Mouse (Mus musculus) frontal cortex, postnatal 10 days (tissue): ENCODE results near the gene Pdlim5.
"Not testable (repeated sequence)": the region's sequence is repeated elsewhere in the genome, so short reads cannot be mapped to it uniquely, and the experiment has no call there.

Experiments
- DNase-seq, 2 experiments: peaks; one replicate each; pipeline ENCODE4 v3.0.0; 2022; ENCODE audit warnings: low spot score in 2 of 2, mixed read lengths in 1 of 2

Gene Pdlim5

GRCm38 (mm10) chr3:142395520-142396193 is at the start of gene Pdlim5:
Gene Pdlim5, minus strand, starts transcription at chr3:142395696.
- DNase-seq: peak; percentile 80 to 85

- no peak for DNase-seq
Measured at GRCm38 (mm10) chr3:142443710-142444043, 48.2 kb upstream of the Pdlim5 start.

DNA sequence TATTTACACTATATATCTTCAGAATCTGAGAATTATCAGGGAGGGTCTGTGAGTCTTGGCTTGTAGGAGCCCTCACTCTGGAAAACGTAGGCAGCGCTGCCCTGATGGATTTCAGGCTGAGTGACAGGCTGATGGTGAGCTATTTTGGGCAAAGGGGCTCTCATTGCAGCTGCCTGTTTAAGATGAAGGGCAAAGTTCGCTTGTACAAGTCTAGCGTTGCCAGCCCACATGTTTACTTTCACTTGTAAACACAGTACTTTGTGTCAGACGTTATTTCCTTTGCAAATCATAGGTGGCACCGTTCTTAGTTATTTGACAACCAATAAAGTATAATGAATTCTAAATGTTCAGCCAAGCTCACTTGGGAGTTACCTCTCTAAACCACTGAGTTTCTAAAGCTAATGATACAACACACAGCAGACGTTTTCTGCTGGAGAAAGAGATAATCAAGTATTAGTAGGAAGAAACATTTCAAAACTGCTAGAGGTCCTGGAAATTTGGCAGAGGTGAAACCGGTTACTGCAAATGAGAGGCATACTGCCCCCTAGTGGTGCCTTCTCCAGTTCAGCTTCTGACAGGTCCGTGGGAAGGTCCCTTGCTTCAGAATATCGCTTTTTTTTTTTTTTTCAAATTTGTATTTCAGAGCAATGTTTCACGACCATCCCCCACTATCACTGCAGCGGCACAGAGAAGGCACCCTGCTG is 47.7 kb upstream of the Pdlim5 start:
- DNase-seq: peak; percentile 40 to 75

GRCm38 (mm10) chr3:142442161-142442560 is 46.7 kb upstream of the Pdlim5 start:
- DNase-seq: no peak

- DNase-seq: no peak
Measured at GRCm38 (mm10) chr3:142441142-142441541, 45.6 kb upstream of the Pdlim5 start.

- no peak for DNase-seq
Measured at GRCm38 (mm10) chr3:142440191-142440590, 44.7 kb upstream of the Pdlim5 start.

DNA sequence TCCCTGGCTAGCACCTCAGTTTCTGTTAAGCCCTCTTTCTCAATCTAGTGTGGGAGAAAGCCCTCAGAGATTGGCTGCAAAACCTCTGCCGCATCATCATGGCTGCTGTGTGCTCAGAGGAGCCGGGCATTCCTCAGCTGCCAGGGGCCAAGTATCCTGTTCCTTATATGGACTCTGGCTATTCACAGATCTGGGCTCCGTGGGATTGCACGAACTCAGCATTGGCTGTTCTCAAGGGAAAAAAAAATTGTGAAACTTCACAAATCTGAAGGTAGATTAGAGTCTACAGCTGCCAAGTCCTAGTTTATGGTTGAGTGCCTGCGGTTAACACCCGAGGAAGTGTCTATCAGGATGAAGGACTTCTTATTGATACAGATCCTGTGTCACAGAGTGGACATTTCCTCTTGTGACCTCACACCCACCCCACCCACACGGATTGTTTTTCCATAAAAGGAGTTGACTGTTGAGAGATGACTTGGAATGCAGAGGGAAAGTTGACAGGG is 44.1 kb upstream of the Pdlim5 start:
- DNase-seq: no peak

GRCm38 (mm10) chr3:142438630-142439029 is 43.1 kb upstream of the Pdlim5 start:
- not testable (repeated sequence) for DNase-seq

GRCm38 (mm10) chr3:142436824-142437223 is 41.3 kb upstream of the Pdlim5 start:
- DNase-seq: no peak

- no peak for DNase-seq
Measured at GRCm38 (mm10) chr3:142436212-142436611, 40.7 kb upstream of the Pdlim5 start.

GRCm38 (mm10) chr3:142434786-142435168 is 39.3 kb upstream of the Pdlim5 start:
- DNase-seq: no peak

GRCm38 (mm10) chr3:142434127-142434785 is 38.8 kb upstream of the Pdlim5 start:
- no peak for DNase-seq

- no peak for DNase-seq
Measured at GRCm38 (mm10) chr3:142431481-142431880, 36.0 kb upstream of the Pdlim5 start.

- DNase-seq: no peak
Measured at GRCm38 (mm10) chr3:142430048-142430447, 34.6 kb upstream of the Pdlim5 start.

DNA sequence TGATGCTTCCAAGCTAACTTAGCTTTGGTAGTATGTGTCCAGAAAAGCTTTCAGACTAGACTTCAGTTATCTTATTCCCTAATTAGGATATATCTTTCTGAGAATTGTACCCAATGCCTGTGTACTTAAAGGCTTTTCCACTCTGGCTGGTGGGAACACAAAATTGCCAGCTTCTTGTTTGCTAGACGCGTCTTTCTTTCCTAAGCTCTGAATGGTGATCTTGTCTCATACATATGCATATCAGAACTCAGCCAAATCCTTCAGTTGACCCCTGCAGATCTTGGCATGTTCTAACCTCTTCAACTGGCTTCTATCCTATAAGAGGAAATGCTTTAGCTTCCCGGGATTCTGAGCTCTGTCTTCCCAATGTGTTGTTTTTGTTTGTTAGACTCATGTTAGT is 31.3 kb upstream of the Pdlim5 start:
- no peak for DNase-seq

- DNase-seq: no peak
Measured at GRCm38 (mm10) chr3:142424134-142424533, 28.6 kb upstream of the Pdlim5 start.

DNA sequence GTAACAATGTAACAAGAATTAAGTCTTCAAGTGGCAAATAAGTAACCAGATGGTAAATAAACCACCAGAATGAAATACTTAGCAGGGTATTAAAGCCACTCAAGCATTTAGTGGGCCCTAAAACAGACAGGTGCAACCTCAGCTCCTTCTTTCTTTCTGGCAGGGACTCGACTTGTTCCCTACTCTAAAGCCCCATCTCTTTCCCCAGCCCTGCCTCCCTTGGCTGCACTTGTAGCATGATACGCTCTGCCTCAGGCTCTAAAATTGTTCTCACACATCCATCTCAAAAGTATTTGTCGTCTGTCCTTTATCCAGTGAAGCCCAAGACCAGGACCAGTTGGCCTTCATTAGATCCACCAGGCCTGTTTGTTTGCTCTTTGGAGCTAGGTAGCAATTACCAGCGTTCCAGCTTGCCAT is 28.0 kb upstream of the Pdlim5 start:
- no peak for DNase-seq

DNA sequence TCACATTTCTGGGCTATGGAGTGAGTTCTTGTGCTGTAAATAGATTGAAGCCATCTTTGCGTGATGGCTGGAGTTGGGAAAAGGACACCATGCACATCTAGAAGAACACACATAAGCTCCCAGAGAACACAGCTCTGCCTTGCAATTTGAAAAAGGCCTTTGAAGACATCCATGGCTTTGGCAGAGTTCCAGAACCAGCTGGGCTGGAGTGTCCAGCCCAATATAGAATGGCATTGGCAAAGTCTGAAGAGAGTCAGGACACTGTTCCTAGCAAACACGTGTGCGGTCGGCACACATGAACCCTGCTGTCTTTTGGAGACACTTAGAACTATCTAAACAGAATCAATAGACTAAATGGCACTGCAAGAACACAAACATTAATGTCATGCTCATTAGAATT is 26.7 kb upstream of the Pdlim5 start:
- no peak for DNase-seq

DNA sequence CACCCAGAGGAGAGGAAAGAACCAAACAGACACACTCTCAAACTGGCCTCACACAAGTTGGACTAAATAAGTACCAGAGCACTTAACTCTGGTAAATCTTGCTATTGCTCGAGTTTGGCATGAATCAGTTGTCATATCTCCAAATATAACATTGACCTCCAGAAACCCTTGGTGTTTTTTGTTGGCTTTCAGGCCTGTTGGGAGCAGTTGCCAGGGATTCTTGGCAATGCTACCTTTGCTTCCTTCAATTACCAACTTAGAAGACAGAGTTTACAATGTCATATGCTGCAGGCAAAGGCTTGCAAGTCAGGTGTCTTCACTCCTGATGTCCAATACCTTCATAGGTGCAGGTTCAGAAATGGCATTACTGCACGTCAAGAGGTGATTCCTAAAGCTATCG is 26.0 kb upstream of the Pdlim5 start:
- no peak for DNase-seq

DNA sequence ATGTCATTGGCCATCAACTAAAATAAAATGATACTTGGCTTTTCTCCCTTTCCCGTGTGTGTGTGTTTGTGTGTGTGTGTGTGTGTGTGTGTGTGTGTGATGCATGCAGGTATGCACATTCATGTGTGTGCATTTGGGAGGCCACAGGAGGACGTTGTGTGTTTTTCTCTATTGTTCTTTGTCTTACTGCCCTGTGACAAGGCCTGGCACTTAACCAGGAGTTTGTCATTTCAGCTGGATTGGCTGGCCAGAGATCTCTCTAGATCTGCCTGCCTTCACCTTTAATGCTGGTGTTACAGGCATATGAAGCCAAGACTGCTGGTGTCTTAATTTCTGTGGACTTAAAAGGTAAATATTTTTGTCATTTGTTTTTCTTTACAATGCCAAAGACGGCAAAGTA is 22.5 kb upstream of the Pdlim5 start:
- no peak for DNase-seq

- DNase-seq: no peak
Measured at GRCm38 (mm10) chr3:142413345-142413885, 17.9 kb upstream of the Pdlim5 start.

DNA sequence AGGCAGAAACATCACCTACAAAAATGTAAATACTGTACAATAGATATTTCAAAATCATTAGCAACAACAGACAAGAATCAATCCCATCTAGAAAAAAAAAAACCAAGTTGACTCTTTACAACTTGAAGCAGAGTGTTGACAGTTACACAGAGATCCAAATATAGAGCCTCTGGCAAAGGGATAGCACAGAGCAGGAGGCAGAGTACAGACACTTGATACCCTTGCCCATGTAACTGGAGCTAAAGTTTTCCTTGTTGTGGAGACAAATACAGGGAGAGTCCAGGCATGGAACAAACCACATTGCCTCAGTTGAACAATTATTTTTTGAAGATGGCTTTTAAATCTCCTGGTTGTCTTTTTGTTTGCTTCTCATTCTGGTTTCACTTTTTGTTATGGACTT is 15.4 kb upstream of the Pdlim5 start:
- no peak for DNase-seq
